Mouse (Mus musculus): ENCODE measurements at regions not wholly inside any gene's neighbourhood (a gene's known extent, or its start where the extent isn't known, plus 50 kb on each side); places are given as distances from the start of the nearest gene placed in this dataset.

DNA sequence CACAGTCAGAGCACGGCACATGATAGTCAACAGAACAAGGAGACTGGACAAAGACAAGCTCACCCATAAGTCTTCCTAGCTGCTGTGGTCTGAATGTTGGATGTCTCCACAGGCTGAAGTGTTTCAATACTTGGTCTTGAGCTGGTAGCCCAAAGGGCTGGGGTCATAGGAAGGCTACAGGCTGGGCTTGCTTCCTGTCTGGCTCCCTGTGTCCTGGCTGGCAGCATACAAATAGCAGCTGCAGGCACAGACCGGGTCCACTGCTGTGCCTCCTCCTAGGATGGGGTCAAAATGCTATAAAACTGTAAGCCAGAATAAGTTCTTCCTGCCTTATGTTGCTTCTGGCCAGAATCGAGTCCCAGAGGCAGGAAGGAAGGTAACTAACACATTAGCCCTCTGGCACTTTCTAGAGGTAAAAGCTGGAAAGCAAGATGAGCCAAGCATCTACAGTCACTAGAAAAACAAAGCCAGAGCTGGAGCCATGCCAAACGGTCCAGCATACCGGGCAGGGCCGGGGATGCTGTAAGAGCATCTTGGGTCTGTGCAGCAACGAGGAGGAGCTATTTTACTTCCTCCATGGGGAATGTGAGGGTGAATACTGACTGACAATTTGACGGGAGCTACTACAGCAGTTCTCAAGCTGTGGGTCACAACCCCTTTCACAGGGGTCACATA, 93.2 kb upstream of the Prok2 start:
- Histone ChIP-seq H3K4me3 (no peak overlapping the region), H3K27me3 (0 out of 2 replicates have a peak, but pooled peaks cover 3% of the 10 kb centered on the region), H3K27ac (replicated peaks) (no peak overlapping the region), H3K4me2 (no peak overlapping the region), H3K9ac (no peak overlapping the region), H3K9me3 (no peaks in the 10 kb centered on the region), H3K36me3 (no peaks in the 10 kb centered on the region), H3K4me1 (replicated peaks) (peaks cover 8% of the 10 kb centered on the region; the same call in 1 of the 2 replicates)
- WGBS: 47% methylated on average over 8 of the region's 8 CpGs
- no peak for ATAC-seq (ENCODE audit: low FRiP score, low read depth)

GRCm38 (mm10) chr6:99818486-99818885, 92.3 kb upstream of the Prok2 start:
- no peak overlapping the region for H3K4me2 ChIP-seq
- H3K36me3 ChIP-seq: no peaks in the 10 kb centered on the region
- 0 out of 2 replicates have a peak, but pooled peaks cover 3% of the 10 kb centered on the region for H3K27me3 ChIP-seq
- WGBS: 89% methylated on average over 6 of the region's 6 CpGs
- 0 out of 2 replicates have a peak, but pooled peaks cover 7% of the 10 kb centered on the region for H3K4me1 ChIP-seq (replicated peaks)
- H3K27ac ChIP-seq (replicated peaks): no peak overlapping the region
- ATAC-seq (ENCODE audit: low FRiP score, low read depth): no peak
- H3K9ac ChIP-seq: no peak overlapping the region
- H3K4me3 ChIP-seq: no peak overlapping the region
- H3K9me3 ChIP-seq: no peaks in the 10 kb centered on the region

DNA sequence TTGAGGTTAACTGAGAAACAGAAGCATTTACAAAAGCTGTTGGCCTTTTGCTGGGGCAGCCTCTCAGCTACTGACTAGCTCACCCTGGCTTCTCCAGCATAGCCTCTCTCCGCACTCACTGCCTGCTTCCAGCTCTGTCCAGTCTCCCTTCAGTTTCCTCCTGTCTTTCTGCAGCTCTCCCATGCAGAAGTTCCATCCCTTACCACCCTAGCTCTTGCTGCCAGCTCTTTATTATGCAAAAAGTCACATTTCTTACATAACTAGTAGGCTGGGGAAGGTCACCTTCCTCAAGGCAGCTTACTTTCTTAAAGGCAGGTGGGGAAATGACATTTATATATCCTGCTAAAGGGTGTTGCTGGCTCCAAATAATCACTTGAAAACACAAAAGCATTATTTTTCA, 91.1 kb upstream of the Prok2 start:
- 100% methylated on average over 1 of the region's 1 CpGs for WGBS

GRCm38 (mm10) chr6:99813102-99813501, 86.9 kb upstream of the Prok2 start:
- Histone ChIP-seq H3K27me3 (peaks cover 6% of the 10 kb centered on the region; the same call in 1 of the 2 replicates), H3K36me3 (no peaks in the 10 kb centered on the region), H3K9me3 (no peaks in the 10 kb centered on the region), H3K4me1 (replicated peaks) (peaks cover 4% of the 10 kb centered on the region; the same call in 1 of the 2 replicates), H3K4me2 (no peak overlapping the region), H3K9ac (no peak overlapping the region), H3K27ac (replicated peaks) (no peak overlapping the region), H3K4me3 (no peak overlapping the region)
- no peak for ATAC-seq (ENCODE audit: low FRiP score, low read depth)
- 93% methylated on average over 4 of the region's 4 CpGs for WGBS

More for the DNA sequence above, 91.1 kb upstream of the Prok2 start:
- Histone ChIP-seq H3K36me3 (no peaks in the 10 kb centered on the region), H3K4me2 (no peak overlapping the region), H3K4me1 (replicated peaks) (0 out of 2 replicates have a peak, but pooled peaks cover 7% of the 10 kb centered on the region), H3K27ac (replicated peaks) (no peak overlapping the region), H3K9me3 (no peaks in the 10 kb centered on the region), H3K27me3 (0 out of 2 replicates have a peak, but pooled peaks cover 3% of the 10 kb centered on the region), H3K4me3 (no peak overlapping the region), H3K9ac (no peak overlapping the region)
- ATAC-seq (ENCODE audit: low FRiP score, low read depth): no peak

- no peak overlapping the region for H3K9ac ChIP-seq
- no peak overlapping the region for H3K4me2 ChIP-seq
- H3K27ac ChIP-seq (replicated peaks): no peak overlapping the region
- H3K9me3 ChIP-seq: no peaks in the 10 kb centered on the region
- peaks cover 11% of the 10 kb centered on the region; the same call in 1 of the 2 replicates for H3K27me3 ChIP-seq
- ATAC-seq (ENCODE audit: low FRiP score, low read depth): no peak
- H3K4me1 ChIP-seq (replicated peaks): peaks cover 4% of the 10 kb centered on the region; the same call in 1 of the 2 replicates
- H3K4me3 ChIP-seq: no peak overlapping the region
- WGBS: 86% methylated on average over 4 of the region's 4 CpGs
- no peaks in the 10 kb centered on the region for H3K36me3 ChIP-seq
Observed at GRCm38 (mm10) chr6:99811842-99812241, 85.7 kb upstream of the Prok2 start.

DNA sequence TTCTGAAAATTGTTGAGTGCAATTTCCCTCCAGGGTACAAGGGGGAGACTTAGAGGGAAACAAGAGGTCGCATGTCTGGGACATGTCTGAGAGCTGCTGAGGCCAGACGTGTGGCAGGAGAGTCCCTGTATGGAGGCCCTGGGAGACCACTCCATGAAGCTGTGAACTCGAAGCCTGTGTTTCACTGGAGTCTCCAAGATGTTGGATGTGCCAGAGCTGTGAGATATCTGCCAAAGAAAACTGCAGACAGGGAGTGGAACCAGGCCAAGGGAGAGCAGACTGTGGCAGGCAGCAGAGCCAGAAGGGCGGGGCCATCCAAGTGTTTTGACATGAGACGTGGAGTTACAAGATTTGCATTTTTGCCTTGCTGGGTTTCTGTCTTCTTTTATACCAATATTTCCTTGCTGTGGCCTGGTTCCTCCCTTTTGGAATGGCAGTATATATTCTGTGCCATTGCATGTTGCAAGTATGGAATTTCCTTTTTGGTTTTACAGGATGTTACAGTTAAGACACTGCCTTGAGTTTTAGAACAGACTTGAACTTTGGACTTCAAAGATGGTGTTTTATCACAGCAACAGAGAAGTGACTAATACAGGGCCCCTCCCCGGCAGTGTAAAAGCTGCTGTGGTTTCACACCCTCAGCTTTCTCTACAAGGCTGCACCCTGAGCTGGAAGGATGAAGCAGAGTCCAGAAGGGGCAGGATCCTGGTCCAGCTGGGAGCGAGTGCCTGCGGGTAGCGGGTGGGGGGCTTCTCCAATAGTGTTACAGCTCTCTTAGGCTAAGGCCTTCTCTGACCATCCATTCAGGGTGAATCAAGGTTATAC, 85.0 kb upstream of the Prok2 start:
- peaks cover 4% of the 10 kb centered on the region; the same call in 1 of the 2 replicates for H3K4me1 ChIP-seq (replicated peaks)
- no peaks in the 10 kb centered on the region for H3K9me3 ChIP-seq
- WGBS: 72% methylated on average over 9 of the region's 9 CpGs
- peaks cover 11% of the 10 kb centered on the region; the same call in 1 of the 2 replicates for H3K27me3 ChIP-seq
- no peak overlapping the region for H3K9ac ChIP-seq
- H3K4me2 ChIP-seq: no peak overlapping the region
- no peaks in the 10 kb centered on the region for H3K36me3 ChIP-seq
- H3K27ac ChIP-seq (replicated peaks): no peak overlapping the region
- ATAC-seq (ENCODE audit: low FRiP score, low read depth): no peak
- no peak overlapping the region for H3K4me3 ChIP-seq

- peak; percentile 50; the same call in 1 of the 2 replicates for ATAC-seq (ENCODE audit: low FRiP score, low read depth)
- no peak overlapping the region for H3K9ac ChIP-seq
- no peak overlapping the region for H3K4me3 ChIP-seq
Observed at GRCm38 (mm10) chr6:99804905-99805245, 78.7 kb upstream of the Prok2 start.

GRCm38 (mm10) chr6:99803983-99804904, 78.1 kb upstream of the Prok2 start:
- Histone ChIP-seq H3K4me1 (replicated peaks) (peaks cover 8% of the 10 kb centered on the region; the same call in 1 of the 2 replicates), H3K36me3 (no peaks in the 10 kb centered on the region), H3K4me2 (peak overlapping the region; percentile 44), H3K27me3 (peaks cover 16% of the 10 kb centered on the region; the same call in 1 of the 2 replicates), H3K27ac (replicated peaks) (no peak overlapping the region), H3K9ac (no peak overlapping the region), H3K4me3 (no peak overlapping the region), H3K9me3 (no peaks in the 10 kb centered on the region)
- 20% methylated on average over 25 of the region's 25 CpGs for WGBS
- ATAC-seq (ENCODE audit: low FRiP score, low read depth): peak; percentile 87

More at GRCm38 (mm10) chr6:99804905-99805245, 78.7 kb upstream of the Prok2 start:
- Histone ChIP-seq H3K27ac (replicated peaks) (no peak overlapping the region), H3K4me2 (peak overlapping the region; percentile 44), H3K4me1 (replicated peaks) (peaks cover 8% of the 10 kb centered on the region; the same call in 1 of the 2 replicates), H3K36me3 (no peaks in the 10 kb centered on the region), H3K9me3 (no peaks in the 10 kb centered on the region), H3K27me3 (peaks cover 14% of the 10 kb centered on the region; the same call in 1 of the 2 replicates)
- 25% methylated on average over 10 of the region's 10 CpGs for WGBS

DNA sequence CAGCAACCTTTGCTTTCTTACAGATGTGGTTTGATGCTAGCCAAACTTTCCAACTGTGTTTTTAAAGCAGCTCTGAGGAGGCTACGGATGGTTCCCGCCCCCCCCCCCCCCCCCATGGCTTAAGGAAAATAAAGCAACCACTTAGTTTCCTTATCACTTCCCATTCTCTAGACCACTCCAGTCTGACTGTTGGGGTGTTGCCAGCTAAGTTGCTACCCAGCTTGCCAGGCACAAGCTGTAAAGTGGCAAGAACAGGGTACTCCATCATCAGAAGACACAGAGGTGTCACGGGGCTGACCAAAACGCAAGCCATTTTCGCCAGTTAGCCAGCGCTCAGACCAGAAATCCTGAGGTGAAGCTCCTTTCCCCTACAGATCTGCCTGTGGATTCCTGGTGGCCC, 74.7 kb upstream of the Prok2 start:
- Histone ChIP-seq H3K4me1 (replicated peaks) (peaks cover 8% of the 10 kb centered on the region; the same call in 1 of the 2 replicates), H3K9ac (no peak overlapping the region), H3K4me3 (no peak overlapping the region), H3K36me3 (no peaks in the 10 kb centered on the region), H3K27ac (replicated peaks) (no peak overlapping the region), H3K27me3 (peaks cover 11% of the 10 kb centered on the region; the same call in 1 of the 2 replicates), H3K4me2 (no peak overlapping the region), H3K9me3 (no peaks in the 10 kb centered on the region)
- WGBS: 92% methylated on average over 6 of the region's 6 CpGs
- ATAC-seq (ENCODE audit: low FRiP score, low read depth): no peak

GRCm38 (mm10) chr6:99800324-99800723, 74.1 kb upstream of the Prok2 start:
- no peaks in the 10 kb centered on the region for H3K36me3 ChIP-seq
- no peak overlapping the region for H3K27ac ChIP-seq (replicated peaks)
- peaks cover 8% of the 10 kb centered on the region; the same call in 1 of the 2 replicates for H3K4me1 ChIP-seq (replicated peaks)
- H3K4me3 ChIP-seq: no peak overlapping the region
- no peak overlapping the region for H3K4me2 ChIP-seq
- WGBS: 52% methylated on average over 14 of the region's 14 CpGs
- peaks cover 8% of the 10 kb centered on the region; the same call in 1 of the 2 replicates for H3K27me3 ChIP-seq
- no peak overlapping the region for H3K9ac ChIP-seq
- H3K9me3 ChIP-seq: no peaks in the 10 kb centered on the region
- no peak for ATAC-seq (ENCODE audit: low FRiP score, low read depth)

GRCm38 (mm10) chr6:99796390-99796789, 70.2 kb upstream of the Prok2 start:
- Histone ChIP-seq H3K27ac (replicated peaks) (no peak overlapping the region), H3K4me2 (no peak overlapping the region), H3K27me3 (peaks cover 11% of the 10 kb centered on the region; the same call in 1 of the 2 replicates), H3K4me1 (replicated peaks) (no peaks in the 10 kb centered on the region), H3K9me3 (no peaks in the 10 kb centered on the region), H3K9ac (no peak overlapping the region), H3K36me3 (no peaks in the 10 kb centered on the region), H3K4me3 (no peak overlapping the region)
- 93% methylated on average over 12 of the region's 12 CpGs for WGBS
- ATAC-seq (ENCODE audit: low FRiP score, low read depth): no peak
